Mouse (Mus musculus): Measurements from ENCODE around the gene Ptafr. TPM values are rescaled to one million over a fixed set of nuclear protein-coding genes. Genes with fewer than 3 reads are reported as not detected.
"Not testable (repeated sequence)": the region's sequence is repeated elsewhere in the genome, so short reads cannot be mapped to it uniquely, and the experiment has no call there.

Gene Ptafr
- polyA plus RNA-seq, 1 experiment = 0.41 TPM

- H3K4me1 ChIP-seq (ENCODE audit: control insufficient read depth, insufficient read depth, low read length) = no peaks in the 10 kb centered on the region
- no peak overlapping the region for H3K27ac ChIP-seq (ENCODE audit: insufficient read depth, low read length)
- 98% methylated on average over 4 of the region's 4 CpGs for WGBS
- no peak for DNase-seq
- TF ChIP-seq CTCF (IDR thresholded peaks at IDR 0.05; ENCODE audit: borderline replicate concordance, insufficient read depth, low read depth, low read length) (no peak), POLR2A (IDR thresholded peaks at IDR 0.05; ENCODE audit: borderline replicate concordance, insufficient read depth, low read length) (no peak)
- H3K27me3 ChIP-seq (ENCODE audit: control insufficient read depth, insufficient read depth, low read length) = no peaks in the 10 kb centered on the region
- H3K4me3 ChIP-seq (replicated peaks; ENCODE audit: insufficient read depth, low read depth, low read length) = no peak overlapping the region
Measured at GRCm38 (mm10) chr4:132586282-132586681, 22.4 kb downstream of the Ptafr start.

GRCm38 (mm10) chr4:132588512-132588911 is 24.6 kb downstream of the Ptafr start:
- H3K4me1 ChIP-seq (ENCODE audit: control insufficient read depth, insufficient read depth, low read length) = no peaks in the 10 kb centered on the region
- no peak for DNase-seq
- WGBS = 72% methylated on average over 3 of the region's 3 CpGs
- H3K4me3 ChIP-seq (replicated peaks; ENCODE audit: insufficient read depth, low read depth, low read length) = no peak overlapping the region
- H3K27me3 ChIP-seq (ENCODE audit: control insufficient read depth, insufficient read depth, low read length) = no peaks in the 10 kb centered on the region
- TF ChIP-seq POLR2A (IDR thresholded peaks at IDR 0.05; ENCODE audit: borderline replicate concordance, insufficient read depth, low read length) (no peak), CTCF (IDR thresholded peaks at IDR 0.05; ENCODE audit: borderline replicate concordance, insufficient read depth, low read depth, low read length) (no peak)
- no peak overlapping the region for H3K27ac ChIP-seq (ENCODE audit: insufficient read depth, low read length)

- no peak for TF ChIP-seq CTCF (IDR thresholded peaks at IDR 0.05; ENCODE audit: borderline replicate concordance, insufficient read depth, low read depth, low read length)
- TF ChIP-seq POLR2A (IDR thresholded peaks at IDR 0.05; ENCODE audit: borderline replicate concordance, insufficient read depth, low read length) = no peak
- Histone ChIP-seq H3K27ac (ENCODE audit: insufficient read depth, low read length) (no peak overlapping the region), H3K4me3 (replicated peaks; ENCODE audit: insufficient read depth, low read depth, low read length) (no peak overlapping the region), H3K4me1 (ENCODE audit: control insufficient read depth, insufficient read depth, low read length) (no peaks in the 10 kb centered on the region), H3K27me3 (ENCODE audit: control insufficient read depth, insufficient read depth, low read length) (no peaks in the 10 kb centered on the region)
- DNase-seq = no peak
- 77% methylated on average over 10 of the region's 10 CpGs for WGBS
Measured at GRCm38 (mm10) chr4:132590642-132591041, 26.8 kb downstream of the Ptafr start.

GRCm38 (mm10) chr4:132592958-132593357 is 29.1 kb downstream of the Ptafr start:
- H3K4me1 ChIP-seq (ENCODE audit: control insufficient read depth, insufficient read depth, low read length) = no peaks in the 10 kb centered on the region
- TF ChIP-seq CTCF (IDR thresholded peaks at IDR 0.05; ENCODE audit: borderline replicate concordance, insufficient read depth, low read depth, low read length) = no peak
- no peak for TF ChIP-seq POLR2A (IDR thresholded peaks at IDR 0.05; ENCODE audit: borderline replicate concordance, insufficient read depth, low read length)
- H3K4me3 ChIP-seq (replicated peaks; ENCODE audit: insufficient read depth, low read depth, low read length) = no peak overlapping the region
- H3K27ac ChIP-seq (ENCODE audit: insufficient read depth, low read length) = no peak overlapping the region
- no peak for DNase-seq
- H3K27me3 ChIP-seq (ENCODE audit: control insufficient read depth, insufficient read depth, low read length) = no peaks in the 10 kb centered on the region
- 94% methylated on average over 9 of the region's 9 CpGs for WGBS

- no peak overlapping the region for H3K27ac ChIP-seq (ENCODE audit: insufficient read depth, low read length)
- TF ChIP-seq CTCF (IDR thresholded peaks at IDR 0.05; ENCODE audit: borderline replicate concordance, insufficient read depth, low read depth, low read length) (no peak), POLR2A (IDR thresholded peaks at IDR 0.05; ENCODE audit: borderline replicate concordance, insufficient read depth, low read length) (no peak)
- no peak for DNase-seq
- H3K27me3 ChIP-seq (ENCODE audit: control insufficient read depth, insufficient read depth, low read length) = no peaks in the 10 kb centered on the region
- H3K4me1 ChIP-seq (ENCODE audit: control insufficient read depth, insufficient read depth, low read length) = no peaks in the 10 kb centered on the region
- 21% methylated on average over 4 of the region's 4 CpGs for WGBS
- H3K4me3 ChIP-seq (replicated peaks; ENCODE audit: insufficient read depth, low read depth, low read length) = no peak overlapping the region
Measured at GRCm38 (mm10) chr4:132594191-132594590, 30.3 kb downstream of the Ptafr start.

GRCm38 (mm10) chr4:132598861-132599260 is 35.0 kb downstream of the Ptafr start:
- DNase-seq = no peak
- H3K27ac ChIP-seq (ENCODE audit: insufficient read depth, low read length) = no peak overlapping the region
- H3K27me3 ChIP-seq (ENCODE audit: control insufficient read depth, insufficient read depth, low read length) = no peaks in the 10 kb centered on the region
- no peak for TF ChIP-seq CTCF (IDR thresholded peaks at IDR 0.05; ENCODE audit: borderline replicate concordance, insufficient read depth, low read depth, low read length)
- TF ChIP-seq POLR2A (IDR thresholded peaks at IDR 0.05; ENCODE audit: borderline replicate concordance, insufficient read depth, low read length) = no peak
- 78% methylated on average over 2 of the region's 2 CpGs for WGBS
- H3K4me3 ChIP-seq (replicated peaks; ENCODE audit: insufficient read depth, low read depth, low read length) = no peak overlapping the region
- H3K4me1 ChIP-seq (ENCODE audit: control insufficient read depth, insufficient read depth, low read length) = no peaks in the 10 kb centered on the region

GRCm38 (mm10) chr4:132599764-132600163 is 35.9 kb downstream of the Ptafr start:
- Histone ChIP-seq H3K27me3 (ENCODE audit: control insufficient read depth, insufficient read depth, low read length) (no peaks in the 10 kb centered on the region), H3K4me3 (replicated peaks; ENCODE audit: insufficient read depth, low read depth, low read length) (no peak overlapping the region), H3K4me1 (ENCODE audit: control insufficient read depth, insufficient read depth, low read length) (no peaks in the 10 kb centered on the region), H3K27ac (ENCODE audit: insufficient read depth, low read length) (no peak overlapping the region)
- TF ChIP-seq CTCF (IDR thresholded peaks at IDR 0.05; ENCODE audit: borderline replicate concordance, insufficient read depth, low read depth, low read length) (no peak), POLR2A (IDR thresholded peaks at IDR 0.05; ENCODE audit: borderline replicate concordance, insufficient read depth, low read length) (no peak)
- WGBS = 86% methylated on average over 3 of the region's 3 CpGs
- DNase-seq = no peak

GRCm38 (mm10) chr4:132600465-132600864 is 36.6 kb downstream of the Ptafr start:
- no peak for DNase-seq
- Histone ChIP-seq H3K27me3 (ENCODE audit: control insufficient read depth, insufficient read depth, low read length) (no peaks in the 10 kb centered on the region), H3K27ac (ENCODE audit: insufficient read depth, low read length) (no peak overlapping the region), H3K4me1 (ENCODE audit: control insufficient read depth, insufficient read depth, low read length) (no peaks in the 10 kb centered on the region), H3K4me3 (replicated peaks; ENCODE audit: insufficient read depth, low read depth, low read length) (no peak overlapping the region)
- WGBS = 76% methylated on average over 6 of the region's 6 CpGs
- no peak for TF ChIP-seq POLR2A (IDR thresholded peaks at IDR 0.05; ENCODE audit: borderline replicate concordance, insufficient read depth, low read length)
- TF ChIP-seq CTCF (IDR thresholded peaks at IDR 0.05; ENCODE audit: borderline replicate concordance, insufficient read depth, low read depth, low read length) = no peak

- not testable (repeated sequence) for H3K4me3 ChIP-seq (replicated peaks; ENCODE audit: insufficient read depth, low read depth, low read length); H3K27me3 ChIP-seq (ENCODE audit: control insufficient read depth, insufficient read depth, low read length); H3K27ac ChIP-seq (ENCODE audit: insufficient read depth, low read length); H3K4me1 ChIP-seq (ENCODE audit: control insufficient read depth, insufficient read depth, low read length); DNase-seq
- WGBS = 71% methylated on average over 5 of the region's 5 CpGs
Measured at GRCm38 (mm10) chr4:132601242-132601641, 37.4 kb downstream of the Ptafr start.

Measured in cerebellum, adult 2 months (tissue).